Mouse (Mus musculus) ovary, adult 18-20 months (tissue): ENCODE results near the gene Fv1.
"Not testable (repeated sequence)": the region's sequence is repeated elsewhere in the genome, so short reads cannot be mapped to it uniquely, and the experiment has no call there.

Experiments used
- DNase-seq: peaks from one replicate; pipeline ENCODE4 v3.0.0; 2022; ENCODE audit warnings: low spot score, mixed read lengths

Fv1 gene

GRCm38 (mm10) chr4:147868450-147869031 lies at the start of gene Fv1, which contains the start of gene Miip:
TSS of gene Fv1 (plus strand) at chr4:147868979.
TSS of gene Miip (minus strand) at chr4:147868816.
- peak; percentile 97 for DNase-seq

- DNase-seq = not testable (repeated sequence)
Measured at GRCm38 (mm10) chr4:147819659-147820058, 49.1 kb upstream of the Fv1 start.

DNA sequence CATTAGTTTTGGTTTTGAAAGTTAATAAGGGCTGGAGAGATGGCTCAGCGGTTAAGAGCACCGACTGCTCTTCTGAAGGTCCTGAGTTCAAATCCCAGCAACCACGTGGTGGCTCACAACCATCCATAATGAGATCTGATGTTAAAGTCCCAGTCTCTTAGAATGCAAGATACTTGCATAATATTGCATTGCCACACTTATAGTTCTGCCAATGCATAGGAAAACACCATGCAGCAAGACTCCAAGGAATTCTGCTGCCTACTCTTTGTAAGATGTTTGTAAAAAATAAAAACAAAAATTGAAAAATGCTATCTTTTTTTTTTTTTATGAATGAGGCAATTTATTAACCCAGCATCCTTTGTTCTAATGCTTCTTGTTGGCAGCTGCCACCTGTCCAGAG lies 47.4 kb upstream of the Fv1 start:
- not testable (repeated sequence) for DNase-seq

DNA sequence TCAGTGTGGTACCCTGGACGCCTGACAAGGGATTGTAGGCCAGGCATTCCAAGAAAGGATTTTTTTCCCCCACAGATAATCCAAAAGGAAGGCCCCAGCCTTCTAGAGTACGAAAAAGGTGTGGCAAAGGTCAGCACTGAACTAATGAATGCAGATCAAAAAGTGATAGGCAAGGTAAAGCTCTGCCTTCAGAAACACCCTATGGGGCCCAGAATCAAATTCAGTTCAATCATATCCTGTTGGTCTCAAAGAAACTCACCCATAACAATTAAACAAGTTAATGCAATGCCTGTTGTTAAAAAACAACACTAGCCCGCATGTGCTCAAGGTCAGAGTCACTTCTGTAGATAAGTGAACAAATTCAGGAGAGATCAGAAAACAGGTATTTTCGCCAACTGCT lies 44.4 kb upstream of the Fv1 start:
- DNase-seq = no peak

DNA sequence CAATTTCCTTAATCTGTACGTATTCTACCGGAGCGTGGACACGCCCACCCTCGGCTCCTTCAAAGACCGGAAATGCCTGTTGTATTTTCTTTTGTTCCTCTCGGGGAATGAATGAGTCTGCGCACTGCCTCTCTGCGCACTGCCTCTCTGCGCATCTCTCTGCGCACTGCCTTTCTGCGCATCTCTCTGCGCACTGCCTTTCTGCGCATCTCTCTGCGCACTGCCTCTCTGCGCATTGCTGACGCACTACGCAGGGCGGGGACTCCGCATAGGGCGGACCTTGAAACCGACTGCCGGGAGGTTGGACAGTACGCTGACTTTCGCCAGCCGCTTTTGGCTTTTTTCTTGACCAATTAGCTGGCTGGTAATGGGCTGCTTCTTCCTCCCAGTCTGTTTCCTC lies 29.5 kb upstream of the Fv1 start:
- peak; percentile 42 for DNase-seq

DNA sequence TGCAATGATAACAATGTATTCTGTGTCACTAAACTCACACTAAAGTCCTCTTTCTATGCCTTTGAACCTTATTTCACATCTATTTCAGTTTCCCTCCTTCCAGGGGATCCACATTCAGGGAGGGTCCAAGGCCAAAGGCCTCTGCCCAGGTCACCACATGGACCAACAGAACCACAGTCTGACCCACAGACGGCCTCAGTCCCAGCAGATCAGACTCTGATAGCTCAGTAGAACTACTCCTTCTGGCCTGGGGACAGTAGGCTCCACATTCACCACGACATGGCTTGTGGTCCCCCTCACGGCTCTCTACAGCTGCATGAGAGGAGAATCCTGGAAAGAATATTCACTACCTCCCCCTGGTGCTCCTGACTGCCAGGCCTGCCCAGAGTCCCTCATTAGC lies 25.9 kb upstream of the Fv1 start:
- DNase-seq = no peak

DNA sequence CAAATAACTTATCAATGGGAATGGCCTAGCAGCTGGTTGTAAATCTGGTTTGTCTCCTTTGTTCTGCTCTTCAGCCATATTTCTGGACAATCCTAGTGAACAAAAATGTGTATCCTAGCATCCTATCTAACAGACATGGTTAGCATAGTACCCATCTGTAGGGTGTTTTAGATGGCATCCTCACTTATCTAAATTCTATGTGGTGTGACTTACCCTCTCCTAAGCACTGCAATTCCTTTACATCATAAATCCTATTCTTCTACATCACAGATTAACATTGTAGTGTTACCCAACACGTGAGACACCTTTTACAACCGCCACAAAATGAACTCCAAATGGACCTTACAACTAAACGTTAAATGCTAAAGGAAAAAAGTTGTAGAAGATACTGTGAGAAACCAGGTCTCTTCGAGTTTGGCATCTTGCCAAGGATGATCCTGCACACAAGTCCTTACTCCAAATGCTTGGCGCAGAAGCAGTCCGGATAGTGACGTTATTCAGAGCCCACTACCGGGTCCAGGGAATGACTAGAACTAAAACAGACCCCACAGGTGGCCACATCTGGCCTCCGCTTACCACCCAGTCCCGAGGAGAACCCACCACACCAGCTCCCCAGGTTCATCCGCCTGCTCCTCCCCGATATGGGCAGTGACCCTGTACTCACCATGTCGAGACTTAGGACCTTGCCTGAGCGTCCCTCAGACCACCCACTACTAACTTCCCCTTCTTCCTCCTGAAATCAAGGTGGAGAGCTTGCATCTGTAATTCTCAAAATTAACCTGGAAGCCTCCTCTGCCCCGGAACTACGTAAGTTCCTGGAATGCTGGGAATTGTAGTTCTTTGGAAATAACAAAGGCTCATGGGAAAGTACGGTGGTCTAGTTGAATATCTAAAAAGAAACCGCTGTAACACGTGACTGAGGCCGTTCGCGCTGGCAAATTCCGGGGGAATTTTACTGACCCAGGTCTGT lies 20.9 kb upstream of the Fv1 start, which contains the start of gene Zfp933:
Gene Zfp933, minus strand, starts transcription at position 753 of the 970 bp plus-strand sequence.
- DNase-seq = peak; percentile 43

GRCm38 (mm10) chr4:147848584-147848991 lies 20.2 kb upstream of the Fv1 start:
- DNase-seq = no peak

- no peak for DNase-seq
Measured at GRCm38 (mm10) chr4:147850776-147851175, 18.0 kb upstream of the Fv1 start.

GRCm38 (mm10) chr4:147862051-147862450 lies 6.7 kb upstream of the Fv1 start:
- no peak for DNase-seq

DNA sequence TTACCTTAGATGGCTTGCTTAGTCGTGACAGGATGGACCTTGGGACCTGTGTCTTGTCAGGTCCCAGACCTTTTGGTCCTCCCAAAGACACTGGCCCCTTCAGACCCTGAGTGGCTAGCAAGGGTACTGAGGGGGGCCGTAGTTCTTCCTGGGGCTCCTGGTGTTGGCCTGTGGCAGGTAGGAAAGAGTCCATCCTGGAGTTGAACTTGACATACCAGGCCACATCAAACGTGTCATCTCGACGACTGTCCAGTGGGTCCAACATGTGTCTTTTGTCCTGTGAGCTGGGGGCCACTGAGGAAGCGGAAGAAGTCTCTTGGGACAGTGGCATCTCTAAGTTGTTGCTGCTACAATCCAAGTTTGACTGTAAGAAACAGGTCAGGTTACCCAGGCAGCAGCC lies 3.1 kb upstream of the Fv1 start:
- DNase-seq = no peak

- DNase-seq = no peak
Measured at GRCm38 (mm10) chr4:147866056-147866455, 2.7 kb upstream of the Fv1 start.

- not testable (repeated sequence) for DNase-seq
Measured at GRCm38 (mm10) chr4:147866793-147867192, 2.0 kb upstream of the Fv1 start.

- no peak for DNase-seq
Measured at GRCm38 (mm10) chr4:147867563-147868449, 973 bp upstream of the Fv1 start.

GRCm38 (mm10) chr4:147869238-147869637 lies 459 bp downstream of the Fv1 start:
- no peak for DNase-seq

GRCm38 (mm10) chr4:147875852-147876575 lies 7.2 kb downstream of the Fv1 start:
- no peak for DNase-seq

DNA sequence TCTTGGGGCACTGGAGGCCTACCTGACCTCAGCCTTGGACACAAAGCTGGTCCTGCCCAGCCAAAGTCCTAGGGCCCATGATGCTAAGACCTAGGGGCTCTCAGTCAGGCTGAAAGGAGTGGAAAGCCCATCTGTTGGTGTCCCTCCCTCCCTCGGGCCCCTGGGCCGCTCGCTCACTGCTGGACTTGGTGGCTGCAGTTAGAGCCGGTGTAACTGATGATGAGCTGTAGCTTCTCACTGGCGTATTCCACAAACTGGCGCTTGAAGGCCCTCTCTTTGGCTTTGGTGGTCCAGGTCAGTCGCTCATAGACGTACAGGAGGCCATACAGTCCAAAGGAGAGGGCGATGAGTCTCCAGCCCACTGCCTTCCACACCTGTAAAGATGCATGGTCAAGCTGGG lies 9.8 kb downstream of the Fv1 start:
- DNase-seq = no peak

- DNase-seq = no peak
Measured at GRCm38 (mm10) chr4:147879456-147879855, 10.7 kb downstream of the Fv1 start.

GRCm38 (mm10) chr4:147879865-147880264 lies 11.1 kb downstream of the Fv1 start:
- DNase-seq = no peak

DNA sequence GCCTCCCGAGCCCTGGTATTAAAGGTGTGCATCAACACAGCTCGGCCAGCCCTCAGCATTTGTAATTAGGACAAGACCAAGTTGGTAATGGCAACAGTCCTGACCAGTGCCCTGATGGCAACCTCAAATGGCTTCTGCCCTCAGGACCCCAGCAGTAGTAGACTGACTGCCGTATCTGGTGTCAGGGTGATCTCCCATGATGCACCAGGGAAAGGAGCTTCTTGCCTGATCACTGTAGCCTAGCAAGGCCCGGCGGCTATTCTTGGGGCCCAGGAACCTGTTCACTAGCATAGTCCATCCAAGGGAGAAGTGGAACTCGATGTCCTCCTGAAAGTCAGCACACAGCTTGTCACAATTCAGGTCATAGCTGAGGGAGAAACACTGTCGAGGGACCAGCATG lies 13.0 kb downstream of the Fv1 start:
- DNase-seq = no peak

DNA sequence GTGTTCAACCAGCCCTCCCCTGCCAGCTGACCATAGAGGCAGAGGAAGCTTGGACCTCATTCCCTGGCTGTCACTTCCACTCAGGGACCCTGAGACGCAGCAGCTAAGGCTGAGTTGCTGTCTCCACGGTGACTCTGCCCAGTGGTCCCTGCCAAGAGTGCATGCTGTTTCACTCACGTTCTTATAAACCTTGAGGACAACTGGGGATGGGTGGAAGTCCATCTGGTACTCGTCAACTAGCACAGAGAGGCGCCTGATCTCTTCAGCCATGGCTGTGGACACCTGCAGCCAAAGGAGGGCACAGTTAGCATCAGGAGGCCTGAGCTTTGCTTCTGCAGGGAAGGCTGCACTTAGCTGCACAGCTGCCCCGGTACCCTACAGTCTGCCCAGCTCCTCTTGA lies 14.3 kb downstream of the Fv1 start:
- no peak for DNase-seq
